In the genomic region with DNA sequence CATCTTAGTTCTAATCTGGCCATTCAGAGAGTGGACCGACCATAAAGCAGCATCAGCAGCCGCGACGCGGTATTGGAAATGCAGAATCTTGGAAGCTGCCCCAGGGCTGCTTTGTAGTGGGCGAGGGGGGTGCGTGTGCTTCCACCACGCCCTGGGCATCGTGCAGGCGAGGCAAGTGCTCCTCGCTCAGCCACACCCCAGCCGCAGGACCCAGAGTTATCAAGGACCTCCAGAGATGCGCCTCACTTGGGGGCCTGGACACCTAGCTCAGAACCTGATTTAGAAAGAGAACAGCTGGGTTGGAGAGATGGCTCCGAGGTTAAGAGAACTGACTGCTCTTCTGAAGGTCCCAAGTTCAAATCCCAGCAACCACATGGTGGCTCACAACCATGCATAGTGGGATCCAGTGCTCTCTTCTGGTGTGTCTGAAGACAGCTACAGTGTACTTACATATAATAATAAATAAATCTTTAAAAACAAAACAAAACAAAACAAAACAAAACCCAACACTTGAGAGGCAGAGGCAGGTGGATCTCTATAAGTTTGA, we compare ENCODE assay signal across 16 mouse cellular contexts.
"Had no signal": no experiment of that assay in that cellular context is flagged by ENCODE, and none has a peak within 500 bp of the region (broad histone marks: within the 10 kb centered on the region; RNA-seq: fewer than 3 reads in every experiment).

No protein-coding gene starts in this region.

- H3K27ac ChIP-seq: intestine, embryonic 15.5 days; kidney, embryonic 15.5 days; limb, embryonic 15.5 days; lung, embryonic 15.5 days; midbrain, embryonic 15.5 days; neural tube, embryonic 12.5 days had no signal

- ATAC-seq: intestine, embryonic 15.5 days; midbrain, embryonic 15.5 days had no signal

- H3K4me2 ChIP-seq: intestine, embryonic 15.5 days; kidney, embryonic 15.5 days; limb, embryonic 15.5 days; lung, embryonic 15.5 days; midbrain, embryonic 11.5 days; midbrain, embryonic 15.5 days; neural tube, embryonic 12.5 days had no signal

- H3K4me3 ChIP-seq: intestine, embryonic 15.5 days; kidney, embryonic 15.5 days; limb, embryonic 15.5 days; lung, embryonic 15.5 days; midbrain, embryonic 15.5 days; neural tube, embryonic 12.5 days had no signal

- H3K27me3 ChIP-seq: intestine, embryonic 15.5 days; lung, embryonic 15.5 days; midbrain, embryonic 15.5 days; neural tube, embryonic 12.5 days had no signal

- H3K36me3 ChIP-seq: intestine, embryonic 15.5 days; kidney, embryonic 15.5 days; limb, embryonic 15.5 days; lung, embryonic 15.5 days; midbrain, embryonic 15.5 days; neural tube, embryonic 12.5 days had no signal

- H3K9ac ChIP-seq: intestine, embryonic 15.5 days; kidney, embryonic 15.5 days; limb, embryonic 15.5 days; lung, embryonic 15.5 days; midbrain, embryonic 15.5 days; neural tube, embryonic 12.5 days had no signal

- DNase-seq: kidney, adult 2 months; kidney, postnatal 36 days; layer of hippocampus, adult 9-11 months; layer of hippocampus, postnatal 36 days; retina, postnatal 1 day; right cerebral cortex, postnatal 4 days; spleen, adult 18-20 months; thymus, adult 18-20 months; thymus, postnatal 25 days had no signal

- H3K9me3 ChIP-seq: intestine, embryonic 15.5 days; kidney, embryonic 15.5 days; limb, embryonic 15.5 days; lung, embryonic 15.5 days; midbrain, embryonic 15.5 days; neural tube, embryonic 12.5 days had no signal

- H3K4me1 ChIP-seq: intestine, embryonic 15.5 days; limb, embryonic 15.5 days; lung, embryonic 15.5 days; midbrain, embryonic 15.5 days; neural tube, embryonic 12.5 days had no signal
